29 mouse cellular contexts compared by ENCODE assay signal in genomic region chr9:110001946-110002345, GRCm38 (mm10).
DNase-seq lines count a peak whose midpoint lies in the region; ATAC-seq lines count a peak whose summit lies in the region.
"Had no signal": no experiment of that assay in that cellular context is flagged by ENCODE, and none has a peak within 500 bp of the region (broad histone marks: within the 10 kb centered on the region; RNA-seq: fewer than 3 reads in every experiment).

No protein-coding gene starts in this region.

- peak; percentile 24 for DNase-seq in left cerebral cortex, postnatal 4 days
- DNase-seq in left cerebral cortex, postnatal 36 days (ENCODE audit: low spot score in 2 of 2): no peak
- DNase-seq in brain, adult 2 months (ENCODE audit: low read depth, low spot score): peak; percentile 30
- DNase-seq in urinary bladder, adult 2 months (ENCODE audit: low spot score): no peak
- DNase-seq: adrenal gland, postnatal 10 days; gastrocnemius, postnatal 36 days; heart, adult 2 months; heart, postnatal 10 days; kidney, adult 9 months; kidney, postnatal 10 days; lung, postnatal 4 days; right cerebral cortex, adult 18-20 months; spleen, adult 18-20 months; thymus, postnatal 14 days had no signal

- H3K4me3 ChIP-seq in forebrain, embryonic 12.5 days (replicated peaks): no peak overlapping the region
- no peak overlapping the region for H3K4me3 ChIP-seq in forebrain, embryonic 16.5 days (replicated peaks; ENCODE audit: low read length)
- H3K4me3 ChIP-seq in forebrain, embryonic 15.5 days: no peak overlapping the region
- H3K4me3 ChIP-seq: embryonic facial prominence, embryonic 10.5 days; embryonic facial prominence, embryonic 15.5 days; heart, adult 2 months; heart, embryonic 13.5 days; limb, embryonic 13.5 days; lung, embryonic 15.5 days; megakaryocyte, embryonic 14.5 days; midbrain, embryonic 12.5 days; neural tube, embryonic 15.5 days had no signal

- intact Hi-C loops in left cerebral cortex, postnatal 4 days (cut with DNase I): no loop called here
- intact Hi-C loops in left cerebral cortex, postnatal 36 days (cut with DNase I): no loop called here

- H3K36me3 ChIP-seq in forebrain, embryonic 12.5 days (replicated peaks): no peaks in the 10 kb centered on the region
- H3K36me3 ChIP-seq in forebrain, embryonic 16.5 days (ENCODE audit: control insufficient read depth, insufficient read depth): no peaks in the 10 kb centered on the region
- no peaks in the 10 kb centered on the region for H3K36me3 ChIP-seq in forebrain, embryonic 15.5 days
- H3K36me3 ChIP-seq: embryonic facial prominence, embryonic 10.5 days; embryonic facial prominence, embryonic 15.5 days; lung, embryonic 15.5 days had no signal

- WGBS in forebrain, embryonic 12.5 days: 46% methylated on average over 1 of the region's 1 CpGs
- WGBS in forebrain, embryonic 16.5 days: 16% methylated on average over 1 of the region's 1 CpGs
- 19% methylated on average over 1 of the region's 1 CpGs for WGBS in forebrain, embryonic 15.5 days

- no peaks in the 10 kb centered on the region for H3K9me3 ChIP-seq in forebrain, embryonic 12.5 days
- H3K9me3 ChIP-seq in forebrain, embryonic 16.5 days (ENCODE audit: control insufficient read depth, low read length): no peaks in the 10 kb centered on the region
- H3K9me3 ChIP-seq in forebrain, embryonic 15.5 days: no peaks in the 10 kb centered on the region
- H3K9me3 ChIP-seq: embryonic facial prominence, embryonic 10.5 days; embryonic facial prominence, embryonic 15.5 days; heart, embryonic 13.5 days; limb, embryonic 13.5 days; lung, embryonic 15.5 days; megakaryocyte, embryonic 14.5 days; midbrain, embryonic 12.5 days; neural tube, embryonic 15.5 days had no signal

- H3K4me2 ChIP-seq in forebrain, embryonic 12.5 days: no peak overlapping the region
- no peak overlapping the region for H3K4me2 ChIP-seq in forebrain, embryonic 16.5 days (ENCODE audit: low read length)
- H3K4me2 ChIP-seq in forebrain, embryonic 15.5 days (replicated peaks): no peak overlapping the region
- H3K4me2 ChIP-seq: embryonic facial prominence, embryonic 15.5 days; heart, embryonic 13.5 days; hindbrain, embryonic 14.5 days; limb, embryonic 13.5 days; liver, embryonic 11.5 days; lung, embryonic 15.5 days; midbrain, embryonic 12.5 days; neural tube, embryonic 15.5 days had no signal

- peaks cover 11% of the 10 kb centered on the region for H3K4me1 ChIP-seq in forebrain, embryonic 12.5 days
- peaks cover 11% of the 10 kb centered on the region for H3K4me1 ChIP-seq in forebrain, embryonic 16.5 days (replicated peaks; ENCODE audit: control insufficient read depth, insufficient read depth, low read length)
- peaks cover 16% of the 10 kb centered on the region for H3K4me1 ChIP-seq in forebrain, embryonic 15.5 days
- H3K4me1 ChIP-seq: embryonic facial prominence, embryonic 10.5 days; embryonic facial prominence, embryonic 15.5 days; lung, embryonic 15.5 days; megakaryocyte, embryonic 14.5 days had no signal

- peak; percentile 27; the same call in 1 of the 2 replicates for ATAC-seq in forebrain, embryonic 12.5 days (ENCODE audit: low FRiP score)
- no peak for ATAC-seq in forebrain, embryonic 16.5 days
- no peak for ATAC-seq in forebrain, embryonic 15.5 days (replicated peaks)
- ATAC-seq: intestine, postnatal 0 days had no signal

- no peak overlapping the region for H3K9ac ChIP-seq in forebrain, embryonic 12.5 days
- H3K9ac ChIP-seq in forebrain, embryonic 16.5 days (replicated peaks; ENCODE audit: low read depth, low read length): no peak overlapping the region
- no peak overlapping the region for H3K9ac ChIP-seq in forebrain, embryonic 15.5 days (replicated peaks)
- H3K9ac ChIP-seq: embryonic facial prominence, embryonic 15.5 days; heart, embryonic 13.5 days; hindbrain, embryonic 14.5 days; limb, embryonic 13.5 days; lung, embryonic 15.5 days; midbrain, embryonic 12.5 days; neural tube, embryonic 15.5 days had no signal

- peak overlapping the region; percentile 37; the same call in 1 of the 2 replicates for H3K27ac ChIP-seq in forebrain, embryonic 12.5 days
- H3K27ac ChIP-seq in forebrain, embryonic 16.5 days (ENCODE audit: low read length): no peak overlapping the region
- H3K27ac ChIP-seq in forebrain, embryonic 15.5 days (replicated peaks): peak overlapping the region; percentile 67
- H3K27ac ChIP-seq: embryonic facial prominence, embryonic 10.5 days; embryonic facial prominence, embryonic 15.5 days; heart, adult 2 months; heart, embryonic 13.5 days; hindbrain, embryonic 14.5 days; limb, embryonic 13.5 days; lung, embryonic 15.5 days; midbrain, embryonic 12.5 days; neural tube, embryonic 15.5 days had no signal

- no peaks in the 10 kb centered on the region for H3K27me3 ChIP-seq in forebrain, embryonic 12.5 days
- no peaks in the 10 kb centered on the region for H3K27me3 ChIP-seq in forebrain, embryonic 16.5 days (replicated peaks; ENCODE audit: control insufficient read depth, insufficient read depth, low read length)
- no peaks in the 10 kb centered on the region for H3K27me3 ChIP-seq in forebrain, embryonic 15.5 days
- H3K27me3 ChIP-seq: CH12.LX; embryonic facial prominence, embryonic 15.5 days; heart, embryonic 13.5 days; limb, embryonic 13.5 days; lung, embryonic 15.5 days; megakaryocyte, embryonic 14.5 days; midbrain, embryonic 12.5 days; neural tube, embryonic 15.5 days had no signal

Comparison
In these comparisons a context has a peak if more than half of its experiments do, and no peak if none do; other contexts are left out.
1. DNase-seq: peak in left cerebral cortex, postnatal 4 days (single experiment) and brain, adult 2 months (single experiment); none in left cerebral cortex, postnatal 36 days (0 of 2) and urinary bladder, adult 2 months (single experiment).